Mouse (Mus musculus) MEL (cell line): Measurements from ENCODE around the gene Smg8.
A peak's percentile ranks its signal among the peaks of the same experiment; 100 is the strongest.

Experiments used
- BHLHE40 ChIP-seq: IDR thresholded peaks from 2 replicates; pipeline ENCODE4 v1.6.1; 2012; ENCODE audit warnings: low read depth, mild to moderate bottlenecking, inconsistent platforms, low read length, improper control_type of control experiment, borderline replicate concordance
- CHD2 ChIP-seq: IDR thresholded peaks from 2 replicates; pipeline ENCODE4 v1.6.1; 2011; ENCODE audit warnings: low read length, improper control_type of control experiment
- CTCF ChIP-seq, 3 experiments: IDR thresholded peaks in 2 of 3; conservative IDR thresholded peaks in 1 of 3; 2 replicates each; pipeline ENCODE4 v1.5.1; 2011 to 2012; ENCODE audit warnings: low read length in 3 of 3, low read depth in 2 of 3, mild to moderate bottlenecking in 2 of 3, improper control_type of control experiment in 1 of 3, inconsistent platforms in 1 of 3, mixed read lengths in 1 of 3, moderate library complexity in 1 of 3; ENCODE audit not compliant: control insufficient read depth in 1 of 3, insufficient read depth in 1 of 3, poor library complexity in 1 of 3, severe bottlenecking in 1 of 3
- E2F4 ChIP-seq: IDR thresholded peaks from 2 replicates; pipeline ENCODE4 v1.6.1; 2011; ENCODE audit warnings: low read depth, low read length, improper control_type of control experiment, borderline replicate concordance
- EP300 ChIP-seq, 2 experiments: IDR thresholded peaks; 2 replicates each; pipeline ENCODE4 v1.6.1; 2011; ENCODE audit warnings: improper control_type of control experiment in 2 of 2, low read length in 2 of 2, low read depth in 1 of 2, mild to moderate bottlenecking in 1 of 2
- KAT2A ChIP-seq: conservative IDR thresholded peaks from 2 replicates; pipeline ENCODE4 v1.6.1; 2012; ENCODE audit warnings: low read depth, low read length, improper control_type of control experiment, inconsistent platforms
- MAFK ChIP-seq: IDR thresholded peaks from 2 replicates; pipeline ENCODE4 v1.6.1; 2011; ENCODE audit warnings: low read depth, mild to moderate bottlenecking, low read length, improper control_type of control experiment, borderline replicate concordance
- MAX ChIP-seq: IDR thresholded peaks from 2 replicates; pipeline ENCODE4 v1.6.1; 2011; ENCODE audit warnings: low read length, improper control_type of control experiment
- MAZ ChIP-seq: IDR thresholded peaks from 2 replicates; pipeline ENCODE4 v1.6.1; 2012; ENCODE audit warnings: low read depth, mild to moderate bottlenecking, inconsistent platforms, low read length, improper control_type of control experiment
- POLR2A ChIP-seq, 2 experiments: IDR thresholded peaks; 2 replicates each; pipeline ENCODE4 v1.6.1; 2011 to 2012; ENCODE audit warnings: low read length in 2 of 2, mild to moderate bottlenecking in 2 of 2, control low read depth in 1 of 2, improper control_type of control experiment in 1 of 2, low read depth in 1 of 2, moderate library complexity in 1 of 2; ENCODE audit not compliant: control insufficient read depth in 1 of 2, insufficient read depth in 1 of 2, poor library complexity in 1 of 2
- UBTF ChIP-seq: IDR thresholded peaks from 2 replicates; pipeline ENCODE4 v1.6.1; 2012; ENCODE audit warnings: low read depth, mild to moderate bottlenecking, inconsistent platforms, low read length, improper control_type of control experiment, moderate library complexity, borderline replicate concordance; ENCODE audit not compliant: insufficient read depth
- USF1 ChIP-seq: IDR thresholded peaks from 2 replicates; pipeline ENCODE4 v1.6.1; 2014; ENCODE audit warnings: low read depth, mild to moderate bottlenecking, inconsistent platforms, low read length, improper control_type of control experiment, moderate library complexity
- ZC3H11A ChIP-seq: IDR thresholded peaks from 2 replicates; pipeline ENCODE4 v1.6.1; 2012; ENCODE audit warnings: low read depth, mild to moderate bottlenecking, inconsistent platforms, low read length, improper control_type of control experiment

DNA sequence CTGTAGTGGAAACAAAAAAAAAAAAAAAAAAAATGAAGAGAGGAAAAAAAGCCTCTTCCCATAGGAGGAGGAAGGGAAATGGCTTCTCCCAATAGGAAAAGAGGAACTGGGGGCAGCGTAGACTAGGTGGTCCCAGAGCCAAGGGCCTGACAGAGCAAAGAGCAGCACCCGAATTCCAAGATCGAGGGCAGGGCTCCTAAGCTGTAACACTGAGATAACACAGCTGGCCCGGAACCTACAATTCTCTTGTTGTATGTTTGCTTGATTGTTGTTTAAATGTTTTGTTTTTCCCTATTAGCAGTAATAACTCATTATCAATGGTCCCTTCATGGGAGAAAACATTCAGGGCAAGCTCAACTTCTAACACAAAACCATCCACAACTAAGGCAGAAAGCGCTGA, 39.6 kb downstream of the Smg8 start:
- no peak for TF ChIP-seq MAFK
- TF ChIP-seq POLR2A (IDR thresholded peaks at IDR 0.05; ENCODE audit: control insufficient read depth in 1 of 2, insufficient read depth in 1 of 2, low read depth in 1 of 2, low read length in 2 of 2, poor library complexity in 1 of 2): no peak
- no peak for TF ChIP-seq E2F4
- TF ChIP-seq USF1: no peak
- TF ChIP-seq CTCF (IDR thresholded peaks at IDR 0.05 in 2 of 3, conservative IDR thresholded peaks at IDR 0.05 in 1 of 3; ENCODE audit: control insufficient read depth in 1 of 3, insufficient read depth in 1 of 3, low read depth in 2 of 3, low read length in 3 of 3, poor library complexity in 1 of 3, severe bottlenecking in 1 of 3): no peak
- no peak for TF ChIP-seq BHLHE40
- no peak for TF ChIP-seq CHD2
- TF ChIP-seq MAX: no peak
- TF ChIP-seq KAT2A: no peak
- no peak for TF ChIP-seq MAZ
- 0 out of 4 replicates have a peak, but pooled peaks of 1 of the 2 experiments have one; percentile 12 for TF ChIP-seq EP300 (IDR thresholded peaks at IDR 0.05; ENCODE audit: low read depth in 1 of 2, low read length in 2 of 2)
- no peak for TF ChIP-seq UBTF
- no peak for TF ChIP-seq ZC3H11A
